Mouse (Mus musculus) lung, adult 2 months (tissue): ENCODE data around the gene Dedd.

ENCODE experiments used
- CTCF ChIP-seq: fragments of 200-500 bp; IDR thresholded peaks from 2 replicates; pipeline ENCODE4 v1.5.1; 2011; ENCODE audit warnings: mild to moderate bottlenecking, low read length, control low read depth; ENCODE audit not compliant: insufficient read depth
- POLR2A ChIP-seq: fragments of 200-500 bp; IDR thresholded peaks from 2 replicates; pipeline ENCODE4 v1.6.1; 2011; ENCODE audit warnings: low read depth, mild to moderate bottlenecking, control low read depth, low read length, borderline replicate concordance; ENCODE audit errors: extremely low read depth

DNA sequence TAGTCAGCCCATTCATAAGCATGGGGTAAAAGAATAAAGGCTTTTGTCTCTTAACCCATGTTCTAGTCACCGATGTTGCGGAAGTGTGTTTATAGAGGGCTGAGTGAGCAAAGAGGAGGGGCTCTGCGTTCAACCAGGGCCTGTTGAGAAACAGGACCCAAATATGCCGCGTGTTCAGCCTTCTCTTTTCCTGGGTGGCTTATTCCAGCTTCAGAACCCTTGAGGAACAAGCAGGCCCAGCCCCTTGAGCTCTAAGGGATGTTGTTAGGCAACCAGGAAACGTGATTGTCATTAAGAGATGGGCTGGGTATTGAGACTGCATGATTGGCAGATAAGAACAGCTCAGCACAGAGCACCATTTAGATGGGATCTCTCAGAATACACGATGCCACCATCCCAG lies 37.0 kb downstream of the Dedd start:
- no peak for TF ChIP-seq CTCF
- TF ChIP-seq POLR2A: no peak
